Mouse (Mus musculus) MEL (cell line): Measurements from ENCODE around the gene Chd2. TPM values are rescaled to one million over a fixed set of nuclear protein-coding genes. Genes with fewer than 3 reads are reported as not detected.
A peak's percentile ranks its signal among the peaks of the same experiment; 100 is the strongest.

ENCODE experiments used
- DNase-seq: peaks from one replicate; pipeline ENCODE4 v3.0.0; 2011; ENCODE audit warnings: low read depth, low spot score
- H3K27ac ChIP-seq: 2 replicates; pipeline ENCODE4 v1.5.1; 2012; ENCODE audit warnings: low read depth, mild to moderate bottlenecking, control low read depth, low read length, moderate library complexity; ENCODE audit not compliant: control insufficient read depth
- H3K27me3 ChIP-seq, 2 experiments: fragments of 150-350 bp in 1 of 2; sonication (generic) in 1 of 2; 2 replicates each; pipeline ENCODE4 v1.6.1; 2012; ENCODE audit warnings: low read length in 2 of 2, mild to moderate bottlenecking in 2 of 2, improper control_type of control experiment in 1 of 2, moderate library complexity in 1 of 2; ENCODE audit not compliant: insufficient read depth in 2 of 2, control insufficient read depth in 1 of 2
- H3K36me3 ChIP-seq, 2 experiments: 2 replicates each; pipeline ENCODE4 v1.6.1; 2012 to 2014; ENCODE audit warnings: low read length in 2 of 2, improper control_type of control experiment in 1 of 2, inconsistent platforms in 1 of 2, mild to moderate bottlenecking in 1 of 2; ENCODE audit not compliant: insufficient read depth in 2 of 2, control insufficient read depth in 1 of 2
- H3K4me1 ChIP-seq, 2 experiments: fragments of 150-350 bp in 1 of 2; sonication (generic) in 1 of 2; 2 replicates each; pipeline ENCODE4 v1.6.1; 2012; ENCODE audit warnings: low read length in 2 of 2, improper control_type of control experiment in 1 of 2, mild to moderate bottlenecking in 1 of 2; ENCODE audit not compliant: insufficient read depth in 2 of 2, control insufficient read depth in 1 of 2
- H3K4me3 ChIP-seq, 2 experiments: fragments of 150-350 bp in 1 of 2; sonication (generic) in 1 of 2; 2 replicates each; pipeline ENCODE4 v1.5.1; 2012; ENCODE audit warnings: low read depth in 2 of 2, low read length in 2 of 2, mild to moderate bottlenecking in 2 of 2, moderate library complexity in 2 of 2, control low read depth in 1 of 2, improper control_type of control experiment in 1 of 2; ENCODE audit not compliant: control insufficient read depth in 1 of 2, insufficient read depth in 1 of 2
- H3K79me2 ChIP-seq: 2 replicates; pipeline ENCODE4 v1.6.1; 2012; ENCODE audit warnings: mild to moderate bottlenecking, low read length, moderate library complexity; ENCODE audit not compliant: control insufficient read depth, poor library complexity, insufficient read depth
- H3K9ac ChIP-seq: 2 replicates; pipeline ENCODE4 v1.6.1; 2012; ENCODE audit warnings: low read depth, mild to moderate bottlenecking, control low read depth, low read length, moderate library complexity; ENCODE audit not compliant: control insufficient read depth, poor library complexity, severe bottlenecking
- H3K9me3 ChIP-seq: fragments of 150-350 bp; sonication (generic); replicated peaks from 2 replicates; pipeline ENCODE4 v1.6.1; 2012; ENCODE audit warnings: mild to moderate bottlenecking, low read length, improper control_type of control experiment, moderate library complexity; ENCODE audit not compliant: insufficient read depth
- CHD1 ChIP-seq: IDR thresholded peaks from 2 replicates; pipeline ENCODE4 v1.6.1; 2012; ENCODE audit warnings: low read depth, mild to moderate bottlenecking, inconsistent platforms, low read length, improper control_type of control experiment
- CTCF ChIP-seq, 3 experiments: IDR thresholded peaks in 2 of 3; conservative IDR thresholded peaks in 1 of 3; 2 replicates each; pipeline ENCODE4 v1.5.1; 2011 to 2012; ENCODE audit warnings: low read length in 3 of 3, low read depth in 2 of 3, mild to moderate bottlenecking in 2 of 3, improper control_type of control experiment in 1 of 3, inconsistent platforms in 1 of 3, mixed read lengths in 1 of 3, moderate library complexity in 1 of 3; ENCODE audit not compliant: control insufficient read depth in 1 of 3, insufficient read depth in 1 of 3, poor library complexity in 1 of 3, severe bottlenecking in 1 of 3
- ELF1 ChIP-seq: IDR thresholded peaks from 2 replicates; pipeline ENCODE4 v1.6.1; 2014; ENCODE audit warnings: low read depth, mild to moderate bottlenecking, inconsistent platforms, low read length, improper control_type of control experiment, moderate library complexity
- ETS1 ChIP-seq: IDR thresholded peaks from 2 replicates; pipeline ENCODE4 v1.6.1; 2012; ENCODE audit warnings: low read depth, mild to moderate bottlenecking, inconsistent platforms, low read length, improper control_type of control experiment, moderate library complexity
- GABPA ChIP-seq: IDR thresholded peaks from 2 replicates; pipeline ENCODE4 v1.6.1; 2012; ENCODE audit warnings: low read depth, mild to moderate bottlenecking, inconsistent platforms, low read length, improper control_type of control experiment, moderate library complexity
- GATA1 ChIP-seq: IDR thresholded peaks from 2 replicates; pipeline ENCODE4 v1.6.1; 2011; ENCODE audit warnings: low read depth, low read length, improper control_type of control experiment
- HCFC1 ChIP-seq: IDR thresholded peaks from 2 replicates; pipeline ENCODE4 v1.6.1; 2012; ENCODE audit warnings: low read depth, mild to moderate bottlenecking, inconsistent platforms, low read length, improper control_type of control experiment, moderate library complexity
- KAT2A ChIP-seq: conservative IDR thresholded peaks from 2 replicates; pipeline ENCODE4 v1.6.1; 2012; ENCODE audit warnings: low read depth, low read length, improper control_type of control experiment, inconsistent platforms
- MAZ ChIP-seq: IDR thresholded peaks from 2 replicates; pipeline ENCODE4 v1.6.1; 2012; ENCODE audit warnings: low read depth, mild to moderate bottlenecking, inconsistent platforms, low read length, improper control_type of control experiment
- MYC ChIP-seq: IDR thresholded peaks from 2 replicates; pipeline ENCODE4 v1.6.1; 2011; ENCODE audit warnings: low read depth, mild to moderate bottlenecking, low read length, improper control_type of control experiment, moderate library complexity
- NELFE ChIP-seq: IDR thresholded peaks from 2 replicates; pipeline ENCODE4 v1.6.1; 2011; ENCODE audit warnings: low read depth, low read length, improper control_type of control experiment
- POLR2A ChIP-seq, 2 experiments: IDR thresholded peaks; 2 replicates each; pipeline ENCODE4 v1.6.1; 2011 to 2012; ENCODE audit warnings: low read length in 2 of 2, mild to moderate bottlenecking in 2 of 2, control low read depth in 1 of 2, improper control_type of control experiment in 1 of 2, low read depth in 1 of 2, moderate library complexity in 1 of 2; ENCODE audit not compliant: control insufficient read depth in 1 of 2, insufficient read depth in 1 of 2, poor library complexity in 1 of 2
- POLR2AphosphoS2 ChIP-seq: IDR thresholded peaks from 2 replicates; pipeline ENCODE4 v1.6.1; 2011; ENCODE audit warnings: low read length, improper control_type of control experiment
- POLR2AphosphoS5 ChIP-seq: IDR thresholded peaks from 2 replicates; pipeline ENCODE4 v1.6.1; 2012; ENCODE audit warnings: low read depth, borderline replicate concordance, mild to moderate bottlenecking, inconsistent platforms, low read length, moderate library complexity, mixed read lengths
- RAD21 ChIP-seq: IDR thresholded peaks from 2 replicates; pipeline ENCODE4 v1.6.1; 2011; ENCODE audit warnings: mild to moderate bottlenecking, low read depth, low read length, improper control_type of control experiment
- RCOR1 ChIP-seq: IDR thresholded peaks from 2 replicates; pipeline ENCODE4 v1.6.1; 2012; ENCODE audit warnings: low read depth, mild to moderate bottlenecking, inconsistent platforms, low read length, improper control_type of control experiment
- SIN3A ChIP-seq: IDR thresholded peaks from 2 replicates; pipeline ENCODE4 v1.6.1; 2012; ENCODE audit warnings: low read length, improper control_type of control experiment, inconsistent platforms
- SMC3 ChIP-seq: IDR thresholded peaks from 2 replicates; pipeline ENCODE4 v1.6.1; 2011; ENCODE audit warnings: low read depth, low read length, improper control_type of control experiment
- TAL1 ChIP-seq: IDR thresholded peaks from 2 replicates; pipeline ENCODE4 v1.6.1; 2012; ENCODE audit warnings: mild to moderate bottlenecking, inconsistent platforms, low read length, moderate library complexity, mixed read lengths
- UBTF ChIP-seq: IDR thresholded peaks from 2 replicates; pipeline ENCODE4 v1.6.1; 2012; ENCODE audit warnings: low read depth, mild to moderate bottlenecking, inconsistent platforms, low read length, improper control_type of control experiment, moderate library complexity, borderline replicate concordance; ENCODE audit not compliant: insufficient read depth
- USF1 ChIP-seq: IDR thresholded peaks from 2 replicates; pipeline ENCODE4 v1.6.1; 2014; ENCODE audit warnings: low read depth, mild to moderate bottlenecking, inconsistent platforms, low read length, improper control_type of control experiment, moderate library complexity
- USF2 ChIP-seq, 2 experiments: IDR thresholded peaks; 2 replicates each; pipeline ENCODE4 v1.6.1; 2011 to 2012; ENCODE audit warnings: improper control_type of control experiment in 2 of 2, low read length in 2 of 2, borderline replicate concordance in 1 of 2, inconsistent platforms in 1 of 2, low read depth in 1 of 2, mild to moderate bottlenecking in 1 of 2; ENCODE audit not compliant: insufficient read depth in 1 of 2
- polyA plus RNA-seq, 2 experiments: library from polyadenylated mRNA; stranded (reverse) in 1 of 2; unstranded in 1 of 2; fragments of >175 nt in 1 of 2; fragments of >200 nt in 1 of 2; gene quantifications; 2 replicates each; pipeline versions ENCODE4 v1.2.1 to v1.2.4; 2012; ENCODE audit warnings: low replicate concordance in 2 of 2, low read depth in 1 of 2; ENCODE audit not compliant: insufficient read length in 2 of 2, insufficient read depth in 1 of 2, missing spikeins in 1 of 2
- total RNA-seq: library from RNA; depleted of rRNA; stranded (reverse); fragments of 300-350 nt; gene quantifications from 2 replicates; pipeline ENCODE4 v1.2.3, GENCODE M21; 2012

Gene Chd2
- total and polyA plus RNA-seq, 3 experiments, result 9.9 to 275 (median 21.4) TPM

- Histone ChIP-seq H3K79me2 (no peaks in the 10 kb centered on the region), H3K27me3 (no peaks in the 10 kb centered on the region), H3K9ac (no peak overlapping the region), H3K4me1 (peaks cover 7 to 8% of the 10 kb centered on the region in 2 experiments; a peak in 3 of 4 replicates), H3K27ac (no peak overlapping the region), H3K9me3 (no peaks in the 10 kb centered on the region), H3K4me3 (no peak overlapping the region), H3K36me3 (peaks cover 9 to 33% of the 10 kb centered on the region in 2 experiments)
- peak; percentile 70 for DNase-seq
- TF ChIP-seq POLR2AphosphoS5 (no peak), ELF1 (no peak), GATA1 (peak; percentile 47), USF1 (no peak), USF2 (IDR thresholded peaks at IDR 0.05; ENCODE audit: borderline replicate concordance in 1 of 2, insufficient read depth in 1 of 2, low read depth in 1 of 2, low read length in 2 of 2) (no peak), CTCF (IDR thresholded peaks at IDR 0.05 in 2 of 3, conservative IDR thresholded peaks at IDR 0.05 in 1 of 3; ENCODE audit: control insufficient read depth in 1 of 3, insufficient read depth in 1 of 3, low read depth in 2 of 3, low read length in 3 of 3, poor library complexity in 1 of 3, severe bottlenecking in 1 of 3) (no peak), MAZ (no peak), CHD1 (no peak), NELFE (no peak), RCOR1 (peak; percentile 69; the same call in 1 of the 2 replicates), RAD21 (no peak), SMC3 (0 out of 2 replicates have a peak, but pooled peaks have one; percentile 3), TAL1 (no peak), HCFC1 (no peak), GABPA (no peak), UBTF (no peak), SIN3A (peak; percentile 41; the same call in 1 of the 2 replicates), POLR2A (IDR thresholded peaks at IDR 0.05; ENCODE audit: control insufficient read depth in 1 of 2, insufficient read depth in 1 of 2, low read depth in 1 of 2, low read length in 2 of 2, poor library complexity in 1 of 2) (no peak), POLR2AphosphoS2 (no peak), KAT2A (no peak), ETS1 (no peak), MYC (no peak)
Measured at GRCm38 (mm10) chr7:73479506-73479905, 62.1 kb downstream of the Chd2 start.
